Mouse (Mus musculus): ENCODE results near the gene Gpc3. TPM values are rescaled to one million over a fixed set of nuclear protein-coding genes. Genes with fewer than 3 reads are reported as not detected.

Gene Gpc3
- total and polyA plus RNA-seq, 3 experiments, result 0.11 TPM; not detected in 2

GRCm38 (mm10) chrX:52599246-52599645 lies 14.5 kb downstream of the Gpc3 start:
- Histone ChIP-seq H3K27me3 (ENCODE audit: insufficient read depth, low read length) (no peaks in the 10 kb centered on the region), H3K4me3 (ENCODE audit: low read depth, low read length) (no peak overlapping the region), H3K9me3 (replicated peaks) (no peaks in the 10 kb centered on the region), H3K36me3 (replicated peaks) (no peaks in the 10 kb centered on the region), H3K4me1 (ENCODE audit: insufficient read depth, low read depth, low read length) (no peaks in the 10 kb centered on the region)
- no peak for ATAC-seq (ENCODE audit: extremely low read depth, insufficient number of reproducible peaks, low FRiP score, poor library complexity, severe bottlenecking)
- no peak for TF ChIP-seq POLR2AphosphoS5 (IDR thresholded peaks at IDR 0.05; ENCODE audit: insufficient replicate concordance, low read depth, low read length)
- no peak for DNase-seq (ENCODE audit: low spot score)

GRCm38 (mm10) chrX:52587671-52588070 lies 26.1 kb downstream of the Gpc3 start:
- H3K4me3 ChIP-seq (ENCODE audit: low read depth, low read length), result no peak overlapping the region
- no peaks in the 10 kb centered on the region for H3K36me3 ChIP-seq (replicated peaks)
- H3K9me3 ChIP-seq (replicated peaks), result no peaks in the 10 kb centered on the region
- TF ChIP-seq TAL1 (conservative IDR thresholded peaks at IDR 0.05; ENCODE audit: low read depth, low read length) (no peak), GATA2 (IDR thresholded peaks at IDR 0.05; ENCODE audit: borderline replicate concordance, low read depth, low read length) (no peak), GATA1 (IDR thresholded peaks at IDR 0.05; ENCODE audit: borderline replicate concordance, low read length) (no peak), CTCF (IDR thresholded peaks at IDR 0.05; ENCODE audit: low read depth, low read length) (no peak), POLR2AphosphoS5 (IDR thresholded peaks at IDR 0.05; ENCODE audit: insufficient replicate concordance, low read depth, low read length) (no peak)
- DNase-seq (ENCODE audit: low spot score) (no peak), ATAC-seq (ENCODE audit: extremely low read depth, insufficient number of reproducible peaks, low FRiP score, poor library complexity, severe bottlenecking) (no peak)
- no peaks in the 10 kb centered on the region for H3K27me3 ChIP-seq (ENCODE audit: insufficient read depth, low read length)
- no peaks in the 10 kb centered on the region for H3K4me1 ChIP-seq (ENCODE audit: insufficient read depth, low read depth, low read length)

GRCm38 (mm10) chrX:52559995-52560394 lies 53.8 kb downstream of the Gpc3 start:
- Histone ChIP-seq H3K4me1 (ENCODE audit: insufficient read depth, low read depth, low read length) (no peaks in the 10 kb centered on the region), H3K9me3 (replicated peaks) (no peaks in the 10 kb centered on the region), H3K27me3 (ENCODE audit: insufficient read depth, low read length) (no peaks in the 10 kb centered on the region), H3K36me3 (replicated peaks) (no peaks in the 10 kb centered on the region), H3K4me3 (ENCODE audit: low read depth, low read length) (no peak overlapping the region)
- no peak for DNase-seq (ENCODE audit: low spot score)
- no peak for TF ChIP-seq TAL1 (conservative IDR thresholded peaks at IDR 0.05; ENCODE audit: low read depth, low read length)
- no peak for TF ChIP-seq POLR2AphosphoS5 (IDR thresholded peaks at IDR 0.05; ENCODE audit: insufficient replicate concordance, low read depth, low read length)
- TF ChIP-seq CTCF (IDR thresholded peaks at IDR 0.05; ENCODE audit: low read depth, low read length), result no peak
- no peak for TF ChIP-seq GATA1 (IDR thresholded peaks at IDR 0.05; ENCODE audit: borderline replicate concordance, low read length)
- no peak for TF ChIP-seq GATA2 (IDR thresholded peaks at IDR 0.05; ENCODE audit: borderline replicate concordance, low read depth, low read length)
- no peak for ATAC-seq (ENCODE audit: extremely low read depth, insufficient number of reproducible peaks, low FRiP score, poor library complexity, severe bottlenecking)

- no peak overlapping the region for H3K4me3 ChIP-seq (ENCODE audit: low read depth, low read length)
- no peak for ATAC-seq (ENCODE audit: extremely low read depth, insufficient number of reproducible peaks, low FRiP score, poor library complexity, severe bottlenecking)
- H3K4me1 ChIP-seq (ENCODE audit: insufficient read depth, low read depth, low read length), result no peaks in the 10 kb centered on the region
- no peaks in the 10 kb centered on the region for H3K36me3 ChIP-seq (replicated peaks)
- H3K27me3 ChIP-seq (ENCODE audit: insufficient read depth, low read length), result no peaks in the 10 kb centered on the region
- no peaks in the 10 kb centered on the region for H3K9me3 ChIP-seq (replicated peaks)
- DNase-seq (ENCODE audit: low spot score), result no peak
- no peak for TF ChIP-seq GATA2 (IDR thresholded peaks at IDR 0.05; ENCODE audit: borderline replicate concordance, low read depth, low read length)
- TF ChIP-seq CTCF (IDR thresholded peaks at IDR 0.05; ENCODE audit: low read depth, low read length), result no peak
- no peak for TF ChIP-seq POLR2AphosphoS5 (IDR thresholded peaks at IDR 0.05; ENCODE audit: insufficient replicate concordance, low read depth, low read length)
- no peak for TF ChIP-seq TAL1 (conservative IDR thresholded peaks at IDR 0.05; ENCODE audit: low read depth, low read length)
- no peak for TF ChIP-seq GATA1 (IDR thresholded peaks at IDR 0.05; ENCODE audit: borderline replicate concordance, low read length)
These were observed 55.2 kb downstream of the Gpc3 start for GRCm38 (mm10) chrX:52558526-52558925.

GRCm38 (mm10) chrX:52557489-52557888 lies 56.3 kb downstream of the Gpc3 start:
- Histone ChIP-seq H3K4me3 (ENCODE audit: low read depth, low read length) (no peak overlapping the region), H3K4me1 (ENCODE audit: insufficient read depth, low read depth, low read length) (no peaks in the 10 kb centered on the region), H3K36me3 (replicated peaks) (no peaks in the 10 kb centered on the region), H3K27me3 (ENCODE audit: insufficient read depth, low read length) (no peaks in the 10 kb centered on the region), H3K9me3 (replicated peaks) (no peaks in the 10 kb centered on the region)
- TF ChIP-seq POLR2AphosphoS5 (IDR thresholded peaks at IDR 0.05; ENCODE audit: insufficient replicate concordance, low read depth, low read length) (no peak), GATA1 (IDR thresholded peaks at IDR 0.05; ENCODE audit: borderline replicate concordance, low read length) (no peak), TAL1 (conservative IDR thresholded peaks at IDR 0.05; ENCODE audit: low read depth, low read length) (no peak), GATA2 (IDR thresholded peaks at IDR 0.05; ENCODE audit: borderline replicate concordance, low read depth, low read length) (no peak)
- DNase-seq (ENCODE audit: low spot score), result no peak
- no peak for ATAC-seq (ENCODE audit: extremely low read depth, insufficient number of reproducible peaks, low FRiP score, poor library complexity, severe bottlenecking)

- no peaks in the 10 kb centered on the region for H3K27me3 ChIP-seq (ENCODE audit: insufficient read depth, low read length)
- DNase-seq (ENCODE audit: low spot score) (no peak), ATAC-seq (ENCODE audit: extremely low read depth, insufficient number of reproducible peaks, low FRiP score, poor library complexity, severe bottlenecking) (no peak)
- no peak for TF ChIP-seq CTCF (IDR thresholded peaks at IDR 0.05; ENCODE audit: low read depth, low read length)
- TF ChIP-seq GATA1 (IDR thresholded peaks at IDR 0.05; ENCODE audit: borderline replicate concordance, low read length), result no peak
- no peak for TF ChIP-seq GATA2 (IDR thresholded peaks at IDR 0.05; ENCODE audit: borderline replicate concordance, low read depth, low read length)
- TF ChIP-seq POLR2AphosphoS5 (IDR thresholded peaks at IDR 0.05; ENCODE audit: insufficient replicate concordance, low read depth, low read length), result no peak
- TF ChIP-seq TAL1 (conservative IDR thresholded peaks at IDR 0.05; ENCODE audit: low read depth, low read length), result no peak
- H3K4me1 ChIP-seq (ENCODE audit: insufficient read depth, low read depth, low read length), result no peaks in the 10 kb centered on the region
- H3K36me3 ChIP-seq (replicated peaks), result no peaks in the 10 kb centered on the region
- no peak overlapping the region for H3K4me3 ChIP-seq (ENCODE audit: low read depth, low read length)
- no peaks in the 10 kb centered on the region for H3K9me3 ChIP-seq (replicated peaks)
These were observed 62.5 kb downstream of the Gpc3 start for GRCm38 (mm10) chrX:52551296-52551695.

GRCm38 (mm10) chrX:52544623-52545022 lies 69.1 kb downstream of the Gpc3 start:
- Histone ChIP-seq H3K4me3 (ENCODE audit: low read depth, low read length) (no peak overlapping the region), H3K27me3 (ENCODE audit: insufficient read depth, low read length) (no peaks in the 10 kb centered on the region), H3K4me1 (ENCODE audit: insufficient read depth, low read depth, low read length) (no peaks in the 10 kb centered on the region), H3K9me3 (replicated peaks) (no peaks in the 10 kb centered on the region), H3K36me3 (replicated peaks) (no peaks in the 10 kb centered on the region)
- no peak for ATAC-seq (ENCODE audit: extremely low read depth, insufficient number of reproducible peaks, low FRiP score, poor library complexity, severe bottlenecking)
- TF ChIP-seq GATA1 (IDR thresholded peaks at IDR 0.05; ENCODE audit: borderline replicate concordance, low read length), result no peak
- DNase-seq (ENCODE audit: low spot score), result no peak
